Mouse (Mus musculus): ENCODE measurements at regions not wholly inside any gene's neighbourhood (a gene's known extent, or its start where the extent isn't known, plus 50 kb on each side); places are given as distances from the start of the nearest gene placed in this dataset.

GRCm38 (mm10) chr15:52176951-52177350 is 1707.8 kb upstream of the Gm7489 start:
- TF ChIP-seq NELFE (IDR thresholded peaks at IDR 0.05; ENCODE audit: low read depth, low read length) (no peak), MAX (IDR thresholded peaks at IDR 0.05; ENCODE audit: low read length) (no peak), CTCF (IDR thresholded peaks at IDR 0.05 in 2 of 3, conservative IDR thresholded peaks at IDR 0.05 in 1 of 3; ENCODE audit: control insufficient read depth in 1 of 3, insufficient read depth in 1 of 3, low read depth in 2 of 3, low read length in 3 of 3, poor library complexity in 1 of 3, severe bottlenecking in 1 of 3) (no peak), GATA1 (IDR thresholded peaks at IDR 0.05; ENCODE audit: low read depth, low read length) (no peak), ZMIZ1 (IDR thresholded peaks at IDR 0.05; ENCODE audit: low read depth, low read length) (no peak), POLR2A (IDR thresholded peaks at IDR 0.05; ENCODE audit: control insufficient read depth in 1 of 2, insufficient read depth in 1 of 2, low read depth in 1 of 2, low read length in 2 of 2, poor library complexity in 1 of 2) (no peak), MYC (IDR thresholded peaks at IDR 0.05; ENCODE audit: low read depth, low read length) (no peak), NRF1 (IDR thresholded peaks at IDR 0.05; ENCODE audit: insufficient read depth, low read depth, low read length, poor library complexity, severe bottlenecking) (no peak), HCFC1 (IDR thresholded peaks at IDR 0.05; ENCODE audit: low read depth, low read length) (no peak), POLR2AphosphoS5 (IDR thresholded peaks at IDR 0.05; ENCODE audit: borderline replicate concordance, low read depth, low read length) (no peak), E2F4 (IDR thresholded peaks at IDR 0.05; ENCODE audit: borderline replicate concordance, low read depth, low read length) (no peak)
